Mouse (Mus musculus) adipocyte (in vitro differentiated cells): ENCODE data around the gene Lrrc23.
"Not testable (repeated sequence)": the region's sequence is repeated elsewhere in the genome, so short reads cannot be mapped to it uniquely, and the experiment has no call there.

Experiments
- DNase-seq: peaks from one replicate; pipeline ENCODE4 v3.0.0-alpha.2; 2016; ENCODE audit warnings: low spot score

The Lrrc23 gene

DNA sequence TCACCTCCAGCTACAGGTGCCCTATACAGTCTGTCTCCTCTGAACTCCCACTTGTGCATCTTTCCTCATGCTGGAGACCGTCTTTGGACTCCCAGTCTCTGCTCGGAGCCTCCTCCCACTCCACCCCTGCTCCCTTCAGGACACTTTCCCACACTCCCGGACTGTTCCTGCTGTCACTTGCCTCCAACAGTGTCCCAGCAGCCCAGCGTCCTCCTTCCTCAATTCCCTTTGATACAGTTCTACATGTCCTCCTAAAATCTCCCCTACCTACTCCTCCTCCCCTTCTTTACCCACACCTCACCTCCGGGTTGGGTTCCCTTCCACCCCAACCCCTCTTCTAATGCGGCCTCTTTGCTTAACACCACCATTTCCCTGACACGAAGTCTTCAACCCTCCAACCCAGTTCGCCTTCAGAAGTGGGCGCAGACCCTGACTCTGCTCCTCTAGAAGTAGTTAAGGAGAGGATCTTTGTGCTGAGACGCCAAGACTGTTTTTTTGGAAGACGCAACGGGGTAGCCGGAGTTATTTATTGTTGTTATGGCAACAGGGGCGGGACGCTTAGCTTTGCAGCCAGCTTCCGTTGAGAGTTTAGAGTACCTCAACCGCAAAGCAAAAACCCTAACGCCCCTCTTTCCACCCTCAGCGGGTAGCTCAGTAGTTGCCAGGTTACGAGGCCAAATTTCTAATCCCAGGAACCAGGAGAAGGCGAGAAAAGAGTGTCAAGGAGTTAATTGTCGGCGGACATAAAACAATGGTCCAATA, at the start of gene Lrrc23:
Lrrc23 (minus strand) TSS at position 506 of the 762 bp plus-strand sequence.
- DNase-seq, result no peak

DNA sequence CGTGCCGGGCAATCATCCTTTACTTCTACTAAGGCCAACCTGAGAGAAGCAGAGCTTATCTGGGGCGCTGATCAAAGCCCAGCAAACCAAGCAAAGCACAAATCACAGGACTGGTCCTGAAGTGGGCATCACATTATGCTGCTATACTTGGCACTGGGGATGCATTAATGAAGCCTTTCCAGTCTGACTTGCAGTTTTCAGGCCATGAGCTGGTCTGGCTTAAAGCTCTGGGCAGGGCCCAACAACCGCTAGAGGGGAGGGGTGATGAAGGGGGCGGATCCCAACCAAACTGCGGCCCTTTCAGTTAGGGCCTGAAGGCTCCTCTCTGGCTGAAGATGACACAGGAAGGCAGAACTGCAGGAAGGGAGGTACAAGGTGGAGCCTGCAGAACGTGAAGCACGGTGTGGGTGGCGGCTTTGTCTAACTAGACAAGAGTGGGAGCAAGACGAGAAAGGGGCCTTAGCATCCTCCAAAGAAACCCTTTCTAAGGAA, 48.6 kb upstream of the Lrrc23 start:
- peak; percentile 87 for DNase-seq

DNA sequence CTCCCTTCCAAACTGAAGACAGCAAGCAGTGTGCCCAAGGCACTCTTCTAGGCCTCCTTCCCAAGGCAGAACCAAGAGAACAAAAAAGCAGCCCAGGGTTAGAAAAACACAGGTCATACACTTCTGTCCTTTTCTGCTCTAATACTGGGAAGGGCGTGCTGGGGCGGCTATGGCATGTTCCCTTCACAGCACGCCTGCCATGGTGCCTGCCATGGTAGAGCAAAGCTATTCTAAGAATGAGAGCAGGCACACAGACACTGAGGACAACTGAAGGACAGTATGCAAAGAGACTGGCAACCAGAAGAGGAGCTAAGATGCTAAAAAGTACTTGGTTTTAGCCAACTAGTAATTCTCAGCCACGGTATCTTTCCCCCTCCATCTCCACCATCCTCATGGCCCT, 42.5 kb upstream of the Lrrc23 start:
- DNase-seq, result no peak

DNA sequence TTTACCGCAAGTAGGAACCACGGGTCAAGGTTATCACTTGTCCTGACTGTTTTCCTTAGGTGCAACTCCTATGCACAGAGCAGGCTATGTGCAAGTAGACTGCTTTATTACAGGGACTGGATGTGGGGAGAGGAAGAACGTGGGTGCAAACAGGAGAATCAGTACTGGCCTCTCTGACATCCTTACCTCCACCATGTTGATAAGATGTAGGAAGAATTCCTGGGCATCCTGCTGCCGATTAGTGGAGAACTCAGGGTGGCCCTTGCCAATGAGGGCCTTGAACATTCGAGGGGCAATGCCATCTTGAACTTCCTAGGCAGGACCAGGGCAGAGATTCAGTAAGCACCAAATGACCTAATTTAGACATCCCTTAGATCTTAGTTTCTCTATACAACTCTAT, 41.4 kb upstream of the Lrrc23 start:
- DNase-seq, result no peak

DNA sequence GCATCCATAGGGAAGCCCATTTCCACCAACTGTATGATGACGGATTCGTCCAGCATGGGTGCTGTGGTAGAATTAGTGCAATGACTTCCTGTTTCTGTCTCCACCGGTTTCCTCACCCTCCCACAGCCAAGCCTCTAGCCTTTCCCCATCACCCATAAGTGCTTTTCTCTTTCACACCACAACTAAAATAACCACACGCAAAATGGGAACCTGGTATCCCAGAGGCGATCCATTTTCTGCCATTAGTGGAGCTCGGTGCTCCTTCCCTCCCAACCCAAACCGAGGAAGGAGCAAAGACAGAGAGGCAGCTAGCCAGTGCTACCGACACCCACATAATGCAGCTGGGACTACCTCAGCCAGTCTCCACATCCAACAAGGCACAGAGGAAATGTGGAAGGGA, 38.4 kb upstream of the Lrrc23 start:
- DNase-seq, result no peak

DNA sequence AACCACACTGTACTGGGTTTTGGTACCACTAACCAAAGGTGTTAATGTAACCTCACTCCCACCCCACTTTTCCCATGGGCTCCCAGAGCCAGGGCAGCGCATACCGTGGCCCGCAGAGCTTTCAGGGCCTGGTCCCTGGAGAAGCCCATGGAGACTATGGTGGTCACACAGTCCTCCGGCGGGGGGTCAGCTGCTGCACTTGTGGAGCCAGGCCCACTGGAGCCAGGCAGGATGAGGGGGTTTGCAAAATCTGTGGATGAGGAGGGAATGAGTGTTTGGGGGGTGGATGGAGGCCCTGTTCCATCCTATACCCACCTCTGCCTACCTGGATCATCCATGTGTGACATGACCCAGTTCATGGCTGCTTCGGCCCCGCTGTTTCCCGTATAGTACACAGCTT, 38.0 kb upstream of the Lrrc23 start:
- no peak for DNase-seq

DNA sequence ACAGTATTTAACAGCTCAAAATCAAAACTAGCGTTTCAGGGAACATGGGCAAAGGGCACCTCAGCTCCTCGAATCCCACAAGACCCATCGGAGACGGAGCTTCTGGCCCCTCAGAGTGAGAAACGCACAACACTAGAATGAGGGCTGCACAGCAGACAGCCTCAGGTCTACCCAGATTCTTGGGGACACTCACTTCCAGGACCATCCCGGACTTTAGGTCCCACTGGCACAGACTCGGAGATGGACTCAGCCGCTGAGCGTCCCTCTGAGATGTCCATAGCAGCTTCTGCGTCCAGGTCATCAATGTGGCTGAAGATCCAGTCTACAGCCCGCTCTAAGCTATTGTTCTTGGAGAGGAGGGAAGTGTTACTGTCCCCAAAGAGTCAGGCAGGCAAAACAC, 37.6 kb upstream of the Lrrc23 start:
- DNase-seq, result no peak

DNA sequence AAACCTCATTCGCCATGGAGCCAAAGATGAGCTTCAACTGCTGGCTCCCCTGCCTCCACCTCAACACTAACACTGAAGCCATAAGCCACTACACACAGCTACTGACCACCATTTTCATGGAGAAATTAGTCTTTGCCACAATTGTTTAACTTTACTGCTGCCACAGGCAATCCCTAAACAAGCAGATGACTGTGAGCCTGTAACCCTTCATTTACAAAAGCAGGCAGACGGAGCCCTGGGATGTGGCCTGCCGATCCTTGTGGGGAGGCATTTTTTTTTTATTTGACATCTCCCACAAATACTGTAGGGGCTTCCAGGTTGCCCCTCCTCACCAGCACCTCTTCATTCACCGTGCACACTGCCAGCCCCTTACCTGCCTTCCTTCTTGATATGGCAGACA, 37.1 kb upstream of the Lrrc23 start:
- no peak for DNase-seq

DNA sequence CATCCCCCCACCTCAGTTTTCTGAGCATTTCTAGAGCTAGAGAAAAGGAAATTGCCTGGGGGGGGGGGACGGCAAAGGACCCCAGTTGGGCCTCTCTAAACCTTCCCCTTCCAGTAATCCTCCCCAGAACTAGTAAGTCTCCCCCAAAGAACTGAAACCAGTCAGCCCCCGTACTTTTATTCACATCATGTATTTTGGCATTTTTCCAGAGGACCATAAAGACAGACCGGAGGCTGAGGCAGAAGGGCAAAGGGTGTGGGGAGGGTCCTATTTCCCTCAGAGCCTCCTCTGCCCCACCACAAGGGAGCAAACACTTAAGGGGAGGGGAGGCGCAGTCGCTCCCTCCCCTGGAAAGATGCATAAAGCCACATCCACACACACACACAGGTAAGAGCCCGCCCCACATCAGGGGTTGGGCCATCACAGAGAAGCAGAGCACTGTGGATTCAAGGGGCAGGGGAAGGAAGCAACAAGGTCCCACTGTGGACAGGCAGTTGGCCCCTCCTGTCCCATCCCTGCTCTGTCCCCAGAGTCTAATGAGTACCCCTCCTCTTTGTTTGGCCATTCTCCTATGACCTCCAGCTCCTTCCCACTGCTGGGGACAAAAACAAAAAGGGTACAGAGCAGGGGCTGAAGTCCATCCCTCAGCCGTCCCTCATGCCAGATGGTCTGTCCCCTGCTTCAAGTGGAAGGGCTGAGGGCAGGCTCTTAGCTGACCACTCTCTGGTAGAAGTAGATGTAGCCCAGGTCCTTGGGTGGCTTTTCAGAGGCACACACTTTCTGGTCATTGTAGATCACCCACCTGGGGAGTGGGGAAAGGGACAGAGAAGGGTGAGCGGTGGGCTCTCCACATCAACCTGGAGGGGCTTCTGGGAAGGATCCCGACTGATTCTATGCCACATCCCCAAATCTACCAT, 35.6 kb upstream of the Lrrc23 start:
- no peak for DNase-seq

DNA sequence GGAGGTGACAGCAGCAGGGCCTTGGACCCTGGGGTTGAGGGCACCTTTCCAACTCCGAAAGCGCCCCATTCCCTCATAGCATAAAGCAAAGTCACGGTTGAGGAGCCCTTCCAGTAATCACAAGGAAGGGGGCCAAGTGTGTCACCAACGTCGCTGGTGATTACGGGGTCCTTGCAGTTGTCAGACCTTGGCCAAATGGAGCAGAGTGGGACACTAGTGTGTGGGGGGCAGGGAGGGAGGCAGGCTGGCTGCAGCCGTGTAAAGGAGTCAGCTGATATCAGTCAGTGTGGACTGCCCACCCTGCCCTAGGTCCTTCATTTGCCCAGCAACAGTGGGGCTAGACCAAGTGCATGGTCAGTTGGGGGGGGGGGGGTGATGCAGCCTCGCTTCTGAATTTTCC, 34.9 kb upstream of the Lrrc23 start:
- no peak for DNase-seq

DNA sequence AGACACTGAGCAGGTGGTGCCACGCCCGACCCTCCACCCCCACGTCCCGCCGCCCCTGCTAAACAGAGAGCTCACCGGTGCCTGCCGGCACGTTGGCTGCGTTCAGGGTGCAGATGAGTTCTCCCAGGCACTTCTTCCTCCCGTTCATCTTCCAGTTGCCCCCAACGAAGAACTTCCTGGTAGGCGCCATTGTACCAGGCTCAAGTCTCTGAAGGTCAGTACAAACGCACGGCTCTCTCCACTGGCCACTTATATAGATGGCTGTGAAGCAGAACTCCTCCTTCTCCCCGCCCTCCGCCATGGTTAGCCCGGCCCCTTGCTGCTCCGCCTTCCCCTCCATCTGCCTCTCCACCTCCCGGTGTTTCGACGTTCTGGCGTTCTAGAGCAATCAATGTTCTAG, 34.4 kb upstream of the Lrrc23 start, which contains the start of gene Tpi1:
Tpi1 (minus strand) TSS at position 364 of the 400 bp plus-strand sequence.
- peak; percentile 96 for DNase-seq

DNA sequence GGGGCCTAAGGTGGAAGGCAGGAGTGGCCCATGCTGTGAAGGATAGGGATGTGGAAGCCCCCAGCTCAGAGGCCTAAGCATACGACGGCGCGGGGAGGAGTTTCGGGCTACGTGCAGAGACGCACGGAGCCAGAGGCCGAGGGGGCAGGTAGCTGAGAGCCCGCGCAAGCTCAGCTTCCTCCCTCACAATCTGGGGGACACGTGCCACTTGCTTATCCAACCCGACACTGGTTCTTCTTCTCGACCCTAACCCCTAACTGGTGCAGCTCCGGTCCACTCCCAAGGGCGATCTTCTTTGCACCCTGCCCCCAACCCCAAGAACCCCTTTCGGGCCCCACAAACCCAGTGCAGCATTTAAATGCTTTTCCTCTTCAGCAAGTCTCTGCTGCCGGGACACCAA, 34.0 kb upstream of the Lrrc23 start:
- peak; percentile 59 for DNase-seq

DNA sequence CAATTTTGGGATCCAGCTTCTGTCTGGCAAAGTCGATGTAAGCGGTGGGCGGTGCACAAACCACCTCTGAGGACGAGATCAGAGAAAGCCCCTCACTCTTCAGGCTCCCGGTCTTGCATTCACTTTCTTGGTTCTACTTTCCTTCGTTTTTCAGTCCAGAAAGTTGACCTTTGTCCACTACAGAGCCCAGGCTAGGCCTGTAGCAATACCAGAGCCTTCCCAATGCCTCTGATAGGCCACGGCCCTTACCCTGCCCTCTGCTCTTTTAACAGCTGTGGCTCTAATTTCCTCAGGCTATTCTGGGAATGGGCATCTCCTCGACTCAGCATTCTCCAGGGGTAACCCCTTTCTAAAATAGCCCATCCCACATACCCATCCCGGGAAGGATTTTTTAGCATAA, 33.3 kb upstream of the Lrrc23 start:
- DNase-seq, result peak; percentile 66

DNA sequence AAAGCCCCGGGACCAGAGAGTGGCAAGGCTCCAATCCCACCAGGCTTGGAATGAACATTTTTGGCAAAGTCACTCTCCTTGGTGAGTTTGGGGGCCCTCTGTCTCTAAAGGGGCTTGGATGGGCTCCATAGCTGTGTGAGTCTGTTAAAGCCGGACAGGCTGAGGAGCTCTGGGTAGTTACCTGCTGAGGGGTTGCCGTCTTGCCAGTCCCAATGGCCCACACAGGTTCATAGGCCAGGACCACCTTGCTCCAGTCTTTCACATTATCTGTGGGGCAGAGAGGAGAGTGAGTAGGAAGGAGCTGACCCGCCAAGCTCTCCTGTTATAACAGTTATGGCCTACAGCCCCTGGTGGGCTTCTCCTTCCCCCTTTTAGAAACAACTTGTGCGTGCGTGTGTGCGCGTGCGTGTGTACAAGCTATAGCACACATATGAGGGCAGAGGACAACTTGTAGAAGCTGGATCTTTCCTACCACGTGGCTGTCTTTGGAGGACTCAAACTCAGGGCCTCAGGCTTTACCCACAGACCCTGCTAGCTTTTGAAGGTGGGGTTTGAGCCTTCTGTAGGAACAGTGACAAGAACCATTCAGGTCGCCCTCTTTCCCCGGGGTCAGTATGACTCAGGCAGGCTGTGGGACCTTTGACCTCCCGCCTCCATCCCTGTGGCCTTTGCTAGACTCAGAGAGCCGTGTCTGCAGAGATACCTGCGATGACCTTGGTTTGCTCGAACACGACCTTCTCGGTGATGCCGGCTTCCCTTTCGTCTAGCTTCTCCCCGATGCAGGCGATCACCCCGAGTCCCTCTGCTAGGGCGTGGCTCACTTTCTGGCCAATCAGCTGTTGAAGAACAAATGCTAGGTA, 32.4 kb upstream of the Lrrc23 start:
- no peak for DNase-seq

DNA sequence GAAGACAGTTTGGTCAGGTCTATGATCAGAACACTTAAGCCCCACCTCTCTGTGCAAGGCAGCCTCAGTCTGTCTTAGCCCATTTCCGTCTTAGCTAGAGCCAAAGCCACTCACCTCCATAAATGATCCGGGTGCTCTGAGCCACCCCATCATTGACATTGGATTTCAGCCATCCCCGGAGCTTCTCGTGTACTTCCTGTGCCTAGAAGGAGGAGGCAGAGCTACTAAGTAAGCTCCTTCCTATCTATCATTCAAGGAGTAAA, 31.8 kb upstream of the Lrrc23 start:
- DNase-seq, result no peak

DNA sequence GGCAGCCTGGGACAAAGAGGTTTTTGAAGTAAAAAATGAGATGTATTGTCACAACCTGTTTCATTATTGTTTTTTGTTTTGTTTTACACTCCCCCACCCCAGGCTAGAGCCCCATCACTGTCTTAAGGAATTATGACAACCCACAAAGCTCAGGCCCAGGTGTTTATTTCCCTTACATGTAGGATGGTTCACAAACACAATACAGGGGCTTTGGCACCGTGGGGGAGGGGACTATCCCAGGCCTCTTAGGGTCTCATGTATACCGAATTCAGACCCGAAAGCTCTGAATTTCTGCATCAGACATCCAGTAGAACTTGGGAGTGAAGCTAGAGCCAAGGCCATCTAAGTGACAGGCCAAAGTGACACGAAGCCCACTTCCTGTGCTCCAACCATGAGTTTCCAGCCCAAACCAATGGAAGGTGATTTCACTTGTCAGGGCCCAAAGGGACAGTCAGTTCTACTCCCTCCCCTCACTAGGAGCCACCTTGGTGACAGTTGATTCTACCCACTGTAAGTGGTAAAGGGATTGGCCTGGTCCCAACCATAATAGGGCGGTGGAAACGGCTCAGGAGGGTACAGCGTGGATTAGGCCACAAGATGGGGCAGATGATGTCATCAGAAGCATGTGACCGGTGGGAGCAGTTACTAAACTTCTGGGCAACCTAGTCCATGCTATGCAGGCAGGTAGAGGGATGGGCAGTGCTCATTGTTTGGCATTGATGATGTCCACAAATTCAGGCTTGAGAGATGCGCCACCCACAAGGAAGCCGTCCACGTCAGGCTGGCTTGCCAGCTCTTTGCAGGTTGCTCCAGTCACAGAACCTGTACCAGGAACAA, 31.3 kb upstream of the Lrrc23 start:
- not testable (repeated sequence) for DNase-seq

DNA sequence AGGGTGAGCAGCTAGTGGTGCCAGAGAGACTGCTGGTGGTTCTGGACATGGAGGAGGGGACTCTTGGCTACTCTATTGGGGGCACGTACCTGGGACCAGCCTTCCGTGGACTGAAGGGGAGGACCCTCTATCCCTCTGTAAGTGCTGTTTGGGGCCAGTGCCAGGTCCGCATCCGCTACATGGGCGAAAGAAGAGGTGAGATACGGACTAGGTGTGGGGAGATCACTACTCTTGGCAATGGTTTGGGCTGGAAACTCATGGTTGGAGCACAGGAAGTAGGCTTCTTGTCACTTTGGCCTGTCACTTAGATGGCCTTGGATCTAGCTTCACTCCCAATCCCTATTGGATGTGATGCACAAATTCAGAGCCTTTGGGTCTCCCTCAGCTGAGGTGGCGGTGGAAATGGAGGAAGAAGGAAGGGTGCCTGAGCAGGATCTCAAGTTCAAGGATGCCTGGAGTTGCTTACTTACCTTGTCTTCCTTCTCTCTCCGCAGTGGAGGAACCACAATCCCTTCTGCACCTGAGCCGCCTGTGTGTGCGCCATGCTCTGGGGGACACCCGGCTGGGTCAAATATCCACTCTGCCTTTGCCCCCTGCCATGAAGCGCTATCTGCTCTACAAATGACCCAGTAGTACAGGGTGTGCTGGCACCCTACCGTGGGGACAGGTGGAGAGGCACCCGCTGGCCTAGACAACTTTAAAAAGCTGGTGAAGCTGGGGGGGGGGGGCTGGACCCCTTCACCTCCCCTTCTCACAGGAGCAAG, 30.4 kb upstream of the Lrrc23 start:
- no peak for DNase-seq

DNA sequence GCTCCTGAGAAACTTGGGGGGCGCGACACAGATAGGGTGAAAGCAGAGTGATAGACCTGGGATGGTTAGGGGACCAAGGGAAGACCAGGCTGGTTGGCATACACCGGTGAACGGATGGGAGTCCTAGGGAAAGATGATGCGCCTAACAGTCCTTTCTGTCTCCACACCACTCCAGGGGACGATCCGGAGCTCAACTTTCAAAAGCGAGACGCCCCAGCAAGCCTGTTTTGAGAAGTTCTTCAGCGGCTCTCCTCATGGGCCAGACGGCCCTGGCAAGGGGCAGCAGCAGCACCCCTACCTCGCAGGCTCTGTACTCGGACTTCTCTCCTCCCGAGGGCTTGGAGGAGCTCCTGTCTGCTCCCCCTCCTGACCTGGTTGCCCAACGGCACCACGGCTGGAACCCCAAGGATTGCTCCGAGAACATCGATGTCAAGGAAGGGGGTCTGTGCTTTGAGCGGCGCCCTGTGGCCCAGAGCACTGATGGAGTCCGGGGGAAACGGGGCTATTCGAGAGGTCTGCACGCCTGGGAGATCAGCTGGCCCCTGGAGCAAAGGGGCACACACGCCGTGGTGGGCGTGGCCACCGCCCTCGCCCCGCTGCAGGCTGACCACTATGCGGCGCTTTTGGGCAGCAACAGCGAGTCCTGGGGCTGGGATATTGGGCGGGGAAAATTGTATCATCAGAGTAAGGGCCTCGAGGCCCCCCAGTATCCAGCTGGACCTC, 29.7 kb upstream of the Lrrc23 start:
- DNase-seq, result peak; percentile 85

DNA sequence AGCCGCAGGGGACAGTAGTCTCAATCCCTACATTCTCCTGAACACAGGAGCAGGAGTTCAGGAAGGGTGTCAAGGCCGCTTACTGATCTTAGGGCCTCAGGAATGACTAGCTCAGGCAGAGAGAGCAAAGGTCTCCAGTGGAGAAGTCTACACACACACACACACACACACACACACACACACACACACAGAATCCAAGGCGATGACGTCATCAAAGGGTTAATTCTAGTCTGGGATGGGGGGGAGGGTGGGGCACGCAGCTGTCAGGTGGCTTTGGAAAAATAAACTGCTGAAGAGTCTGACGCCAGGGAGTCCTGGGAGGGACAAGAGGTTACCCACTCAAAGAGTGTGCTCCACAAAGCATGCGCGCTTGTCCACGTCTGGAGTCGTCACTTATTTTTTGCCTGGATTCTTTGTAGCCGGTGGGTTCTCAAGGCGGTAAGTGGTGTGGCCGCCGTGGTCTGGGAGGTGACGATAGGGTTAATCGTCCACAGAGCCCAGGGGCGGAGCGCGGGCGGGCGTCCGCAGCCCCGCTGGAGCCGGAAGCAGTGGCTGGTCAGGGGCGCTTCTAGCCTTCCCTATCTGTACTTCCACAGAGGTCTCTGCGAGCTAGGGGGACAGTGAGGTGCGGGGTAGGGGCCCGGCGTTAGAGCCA, 29.0 kb upstream of the Lrrc23 start, which contains the start of gene Spsb2:
Spsb2 (plus strand) TSS at position 304 of the 655 bp plus-strand sequence.
- DNase-seq, result peak; percentile 82
